Mouse (Mus musculus) CH12.LX (cell line): ENCODE results near the gene Olfr1423. TPM values are rescaled to one million over a fixed set of nuclear protein-coding genes. Genes with fewer than 3 reads are reported as not detected.
A peak's percentile ranks its signal among the peaks of the same experiment; 100 is the strongest.

Experiments used
- DNase-seq: peaks from one replicate; pipeline ENCODE4 v3.0.0-alpha.2; 2013; ENCODE audit errors: extremely low read depth
- H3K27ac ChIP-seq: 2 replicates; pipeline ENCODE4 v1.5.1; 2012; ENCODE audit warnings: low read depth, mild to moderate bottlenecking, control low read depth, moderate library complexity; ENCODE audit not compliant: insufficient read depth
- H3K27me3 ChIP-seq: replicated peaks from 2 replicates; pipeline ENCODE3; 2012; ENCODE audit warnings: inconsistent platforms
- H3K36me3 ChIP-seq, 2 experiments: replicated peaks in 1 of 2; 2 replicates each; pipeline versions ENCODE3 to v1.6.1; 2012; ENCODE audit warnings: inconsistent platforms in 1 of 2, low read length in 1 of 2, mild to moderate bottlenecking in 1 of 2, mixed read lengths in 1 of 2, moderate library complexity in 1 of 2; ENCODE audit not compliant: control insufficient read depth in 1 of 2, insufficient read depth in 1 of 2
- H3K4me1 ChIP-seq, 2 experiments: 2 replicates each; pipeline ENCODE4 v1.6.1; 2012; ENCODE audit warnings: inconsistent platforms in 1 of 2, moderate library complexity in 1 of 2; ENCODE audit not compliant: insufficient read depth in 2 of 2, control insufficient read depth in 1 of 2
- H3K4me2 ChIP-seq: 2 replicates; pipeline ENCODE4 v1.6.1; 2012; ENCODE audit warnings: low read depth, mild to moderate bottlenecking, control low read depth; ENCODE audit not compliant: poor library complexity, insufficient read depth, severe bottlenecking
- H3K4me3 ChIP-seq, 3 experiments: fragments of 150-350 bp in 1 of 3; sonication (generic) in 1 of 3; replicated peaks in 1 of 3; 2 replicates each; pipeline versions ENCODE3 to v1.5.1; 2011 to 2012; ENCODE audit warnings: low read depth in 2 of 3, low read length in 2 of 3, mild to moderate bottlenecking in 2 of 3, moderate library complexity in 2 of 3, control low read depth in 1 of 3, improper control_type of control experiment in 1 of 3, inconsistent platforms in 1 of 3, mixed read lengths in 1 of 3; ENCODE audit not compliant: poor library complexity in 1 of 3
- H3K79me2 ChIP-seq: replicated peaks from 2 replicates; pipeline ENCODE4 v1.6.1; 2012; ENCODE audit warnings: mild to moderate bottlenecking, moderate library complexity; ENCODE audit not compliant: control insufficient read depth, poor library complexity, insufficient read depth, severe bottlenecking; ENCODE audit errors: extremely low read depth
- H3K9ac ChIP-seq: 2 replicates; pipeline ENCODE4 v1.6.1; 2012; ENCODE audit warnings: low read depth, mild to moderate bottlenecking, control low read depth, moderate library complexity; ENCODE audit not compliant: insufficient read depth
- H3K9me3 ChIP-seq: replicated peaks from 2 replicates; pipeline ENCODE3; 2012; ENCODE audit warnings: low read length, inconsistent platforms, mixed read lengths
- E2F4 ChIP-seq: IDR thresholded peaks from 2 replicates; pipeline ENCODE4 v1.6.1; 2011; ENCODE audit warnings: low read depth, low read length, improper control_type of control experiment; ENCODE audit not compliant: insufficient replicate concordance
- ETS1 ChIP-seq: conservative IDR thresholded peaks from 2 replicates; pipeline ENCODE4 v1.6.1; 2012; ENCODE audit warnings: low read depth, mild to moderate bottlenecking, inconsistent platforms, low read length, improper control_type of control experiment, moderate library complexity
- IRF4 ChIP-seq: IDR thresholded peaks from 2 replicates; pipeline ENCODE4 v1.6.1; 2014; ENCODE audit warnings: low read depth, mild to moderate bottlenecking, inconsistent platforms, low read length, improper control_type of control experiment
- MAFK ChIP-seq: IDR thresholded peaks from 2 replicates; pipeline ENCODE4 v1.6.1; 2011; ENCODE audit warnings: low read length, improper control_type of control experiment; ENCODE audit not compliant: insufficient replicate concordance
- MAZ ChIP-seq: IDR thresholded peaks from 2 replicates; pipeline ENCODE4 v1.6.1; 2012; ENCODE audit warnings: low read depth, mild to moderate bottlenecking, inconsistent platforms, low read length, improper control_type of control experiment, moderate library complexity
- MXI1 ChIP-seq: IDR thresholded peaks from 2 replicates; pipeline ENCODE4 v1.6.1; 2011; ENCODE audit warnings: mild to moderate bottlenecking, low read depth, low read length, improper control_type of control experiment
- MYC ChIP-seq: IDR thresholded peaks from 2 replicates; pipeline ENCODE4 v1.6.1; 2011; ENCODE audit warnings: low read depth, mild to moderate bottlenecking, improper control_type of control experiment, low read length
- NRF1 ChIP-seq: IDR thresholded peaks from 2 replicates; pipeline ENCODE4 v1.6.1; 2014; ENCODE audit warnings: low read depth, mild to moderate bottlenecking, inconsistent platforms, low read length, improper control_type of control experiment, moderate library complexity
- POLR2A ChIP-seq: IDR thresholded peaks from 2 replicates; pipeline ENCODE4 v1.6.1; 2011; ENCODE audit warnings: low read depth, mild to moderate bottlenecking, improper control_type of control experiment, low read length
- POLR2AphosphoS2 ChIP-seq: IDR thresholded peaks from 2 replicates; pipeline ENCODE4 v1.6.1; 2011; ENCODE audit warnings: low read depth, low read length, improper control_type of control experiment
- SIN3A ChIP-seq: IDR thresholded peaks from 2 replicates; pipeline ENCODE4 v1.6.1; 2012; ENCODE audit warnings: low read length, improper control_type of control experiment, inconsistent platforms
- SMC3 ChIP-seq: IDR thresholded peaks from 2 replicates; pipeline ENCODE4 v1.6.1; 2011; ENCODE audit warnings: low read depth, low read length, improper control_type of control experiment
- TBP ChIP-seq: conservative IDR thresholded peaks from 2 replicates; pipeline ENCODE4 v1.6.1; 2011; ENCODE audit warnings: low read depth, low read length, improper control_type of control experiment
- TCF12 ChIP-seq: IDR thresholded peaks from 2 replicates; pipeline ENCODE4 v1.6.1; 2014; ENCODE audit warnings: low read depth, mild to moderate bottlenecking, inconsistent platforms, low read length, improper control_type of control experiment
- ZNF384 ChIP-seq: IDR thresholded peaks from 2 replicates; pipeline ENCODE4 v1.6.1; 2012; ENCODE audit warnings: low read depth, low read length, improper control_type of control experiment, inconsistent platforms
- dilution Hi-C: fragments of 300-500 bp; cut with MboI; formaldehyde crosslinking; loops from 2 replicates; pipeline ENCODE4 v1.14.3; 2020; ENCODE audit warnings: low sequenced_read_pairs; ENCODE audit not compliant: extremely low pct_unique_long_range_greater_than_20kb, extremely low pct_ligation_motif_present
- in situ Hi-C: fragments of 300-500 bp; cut with MboI; formaldehyde crosslinking; loops from 3 replicates; pipeline ENCODE4 v1.14.3; 2019; ENCODE audit warnings: low sequenced_read_pairs, low pct_ligation_motif_present, low pct_unique_long_range_greater_than_20kb, mixed read lengths
- polyA plus RNA-seq: library from polyadenylated mRNA; unstranded; fragments of >175 nt; gene quantifications from 2 replicates; pipeline ENCODE4 v1.2.1, GENCODE M21; 2012; ENCODE audit warnings: low read depth; ENCODE audit not compliant: insufficient read length
- total RNA-seq, 2 experiments: library from RNA; depleted of rRNA; stranded (reverse); fragments of 300-350 nt in 1 of 2; fragments of >200 nt in 1 of 2; gene quantifications; 2 replicates each; pipeline ENCODE4 v1.2.3; 2012 to 2014

Olfr1423 gene
- total and polyA plus RNA-seq, 3 experiments, result 0.07 TPM; not detected in 2

DNA sequence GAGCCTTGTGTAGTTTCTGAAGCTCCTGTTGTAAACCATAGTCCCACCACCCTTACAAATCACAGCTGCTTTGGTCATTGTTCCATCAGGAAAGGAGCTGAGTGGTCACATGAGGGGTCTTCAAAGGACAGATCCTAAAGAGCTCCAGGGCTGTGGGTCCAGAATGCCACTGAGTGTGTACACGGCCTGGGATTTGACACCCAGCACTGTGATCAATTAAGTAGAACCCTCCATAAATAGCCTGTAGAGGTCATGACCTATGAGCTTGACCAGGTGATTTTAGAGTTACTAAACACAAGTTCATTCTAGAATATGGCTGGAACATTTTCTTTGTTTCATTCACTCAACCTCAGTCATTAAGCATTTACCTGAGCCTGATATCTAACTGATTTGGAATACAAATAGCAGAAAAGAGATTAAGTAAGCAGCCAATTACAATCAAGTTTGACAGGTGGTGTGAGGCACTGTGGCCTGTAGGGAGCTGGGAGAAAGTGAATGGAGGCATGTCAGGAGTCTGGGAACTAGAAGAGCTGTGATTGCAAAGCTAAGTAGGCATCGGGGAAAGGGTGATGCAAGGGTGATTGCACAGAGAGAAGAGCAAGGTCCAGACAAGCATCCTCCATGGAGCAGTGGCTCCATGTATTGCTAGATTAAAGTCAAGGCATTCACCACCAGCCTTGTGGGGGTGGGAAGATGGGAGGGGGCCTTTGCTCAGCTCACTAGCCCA, 45.2 kb downstream of the Olfr1423 start:
- no peak overlapping the region for H3K4me2 ChIP-seq
- H3K4me3 ChIP-seq, result no peak overlapping the region
- no peaks in the 10 kb centered on the region for H3K9me3 ChIP-seq
- H3K9ac ChIP-seq, result no peak overlapping the region
- no peak overlapping the region for H3K27ac ChIP-seq
- H3K79me2 ChIP-seq, result no peaks in the 10 kb centered on the region
- peaks cover 0 to 3% of the 10 kb centered on the region in 2 experiments; a peak in 1 of 4 replicates for H3K4me1 ChIP-seq
- no peaks in the 10 kb centered on the region for H3K27me3 ChIP-seq
- peaks cover 35 to 48% of the 10 kb centered on the region in 2 experiments for H3K36me3 ChIP-seq
- in situ Hi-C loops (no loop called here), dilution Hi-C loops (no loop called here)
- TF ChIP-seq POLR2AphosphoS2 (peak; percentile 50; the same call in 1 of the 2 replicates), ZNF384 (no peak)
- DNase-seq, result no peak

DNA sequence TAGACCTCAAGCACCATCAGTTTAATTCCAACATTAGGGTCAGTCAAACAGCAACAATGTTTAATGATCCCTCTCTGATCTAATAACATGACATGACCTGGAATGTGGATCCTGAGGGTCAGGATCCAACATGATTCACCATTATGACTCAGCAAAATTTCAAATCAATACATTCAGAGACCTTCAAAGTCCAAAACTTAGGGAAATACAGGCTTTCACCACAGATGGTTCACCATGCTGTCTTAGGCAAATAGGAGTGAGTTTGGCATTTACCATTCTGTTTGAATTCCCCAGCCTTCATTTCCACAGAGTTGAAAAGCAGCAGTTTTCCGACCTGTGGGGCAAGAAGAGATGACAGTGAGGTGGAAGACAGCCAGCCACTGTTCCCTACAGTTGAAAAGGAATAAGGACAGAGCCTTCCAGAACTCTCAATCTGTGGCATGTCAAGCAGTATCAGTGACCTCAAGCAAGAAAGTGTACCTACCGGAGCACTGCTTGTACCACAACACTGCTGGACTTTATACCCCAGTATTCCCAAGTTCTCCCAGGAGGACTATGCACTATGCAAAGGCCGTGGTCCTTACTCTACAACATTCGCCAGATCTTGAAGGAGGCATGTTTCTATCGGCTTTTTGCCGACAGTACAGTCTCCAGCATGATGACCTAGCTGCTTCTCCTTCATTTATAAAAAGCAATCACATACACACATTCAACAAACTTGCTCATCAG, 46.2 kb downstream of the Olfr1423 start:
- dilution Hi-C loops, result no loop called here

GRCm38 (mm10) chr19:11992441-11993029, 48.6 kb downstream of the Olfr1423 start:
- H3K79me2 ChIP-seq, result no peaks in the 10 kb centered on the region
- dilution Hi-C loops, result no loop called here
- H3K9me3 ChIP-seq, result no peaks in the 10 kb centered on the region
- no peak for DNase-seq
- H3K9ac ChIP-seq, result no peak overlapping the region
- no peak for TF ChIP-seq NRF1
- no peak for TF ChIP-seq MYC
- no peak for TF ChIP-seq SIN3A
- no peak for TF ChIP-seq MAZ
- TF ChIP-seq IRF4, result no peak
- no peak for TF ChIP-seq MXI1
- no peak for TF ChIP-seq ETS1
- TF ChIP-seq SMC3, result no peak
- H3K4me2 ChIP-seq, result no peak overlapping the region
- no peak overlapping the region for H3K27ac ChIP-seq
- H3K36me3 ChIP-seq, result peaks cover 52 to 66% of the 10 kb centered on the region in 2 experiments
- H3K27me3 ChIP-seq, result no peaks in the 10 kb centered on the region
- peaks cover 0 to 18% of the 10 kb centered on the region in 2 experiments; a peak in 2 of 4 replicates for H3K4me1 ChIP-seq
- no peak overlapping the region for H3K4me3 ChIP-seq
- in situ Hi-C loops, result no loop called here

More for the DNA sequence above, 46.2 kb downstream of the Olfr1423 start:
- Histone ChIP-seq H3K4me1 (peaks cover 2% of the 10 kb centered on the region in 2 experiments; a peak in 2 of 4 replicates), H3K36me3 (peaks cover 43 to 57% of the 10 kb centered on the region in 2 experiments), H3K27me3 (no peaks in the 10 kb centered on the region), H3K4me2 (no peak overlapping the region), H3K79me2 (no peaks in the 10 kb centered on the region), H3K4me3 (no peak overlapping the region)
- DNase-seq, result no peak
- TF ChIP-seq TBP (no peak), MAFK (0 out of 2 replicates have a peak, but pooled peaks have one; percentile 11), POLR2A (no peak), TCF12 (no peak), E2F4 (no peak)
- TF ChIP-seq, all 38 proteins: peak for 1
- Histone ChIP-seq H3K27ac (no peak overlapping the region), H3K9ac (no peak overlapping the region), H3K9me3 (no peaks in the 10 kb centered on the region)
- in situ Hi-C loops, result no loop called here
